Mouse (Mus musculus) liver, adult 2 months (tissue): ENCODE measurements around the gene Zfp654.

Experiments used
- CTCF ChIP-seq: fragments of 200-500 bp; IDR thresholded peaks from 2 replicates; pipeline ENCODE4 v1.5.1; 2011; ENCODE audit warnings: low read depth, low read length, control low read depth
- POLR2A ChIP-seq: fragments of 200-500 bp; IDR thresholded peaks from 2 replicates; pipeline ENCODE4 v1.6.1; 2011; ENCODE audit warnings: low read length, control low read depth; ENCODE audit not compliant: insufficient read depth; ENCODE audit errors: extremely low read depth

DNA sequence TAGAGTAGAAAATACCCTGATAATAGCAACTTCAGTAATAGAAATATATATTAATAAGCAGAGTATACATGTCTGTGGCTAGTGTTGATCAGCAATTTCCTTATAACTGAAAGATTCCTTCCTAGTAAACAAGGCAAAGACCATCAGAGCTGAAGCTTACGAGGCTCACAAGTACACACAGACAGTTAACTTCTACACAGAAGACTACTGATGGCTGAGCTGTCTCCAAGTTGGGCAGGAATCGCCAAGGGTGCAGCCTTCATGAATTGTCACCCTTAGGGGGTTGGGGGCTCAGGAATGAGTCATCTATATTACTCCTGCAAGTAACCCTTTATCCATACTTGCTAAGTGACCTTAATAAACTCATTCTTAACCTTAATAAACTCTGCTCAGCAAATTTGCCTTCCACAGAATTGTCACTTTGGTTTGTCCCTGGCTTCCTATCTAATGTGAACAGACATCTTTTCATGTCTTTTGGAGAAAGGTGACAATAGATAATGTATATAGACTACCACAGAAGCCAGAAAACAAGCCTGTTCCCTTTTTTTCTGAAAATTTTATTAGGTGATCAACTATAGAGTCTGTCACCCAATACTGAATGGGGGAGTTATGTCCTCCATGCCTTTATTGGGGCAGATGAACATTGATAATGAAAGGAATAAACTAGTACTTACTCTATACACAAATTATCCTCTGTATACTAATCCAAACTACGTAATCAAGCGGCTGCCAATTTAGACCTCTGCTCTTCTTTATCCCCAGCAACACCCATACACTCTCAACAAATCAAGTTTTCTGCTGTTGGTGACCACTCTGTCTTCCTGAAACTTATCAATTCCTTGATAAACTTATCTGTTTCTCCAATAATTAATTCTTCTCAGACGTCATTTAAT lies 9.7 kb downstream of the Zfp654 start:
- TF ChIP-seq CTCF (no peak), POLR2A (no peak)
